Mouse (Mus musculus): ENCODE measurements around the gene Pls1.

GRCm38 (mm10) chr9:95747298-95747697 lies 97.8 kb downstream of the Pls1 start:
- no peak for TF ChIP-seq CTCF (IDR thresholded peaks at IDR 0.05; ENCODE audit: low read depth)
- no peak for TF ChIP-seq EP300 (IDR thresholded peaks at IDR 0.05; ENCODE audit: low read depth)

All from liver, embryonic 14.5 days (tissue).